In the genomic region with DNA sequence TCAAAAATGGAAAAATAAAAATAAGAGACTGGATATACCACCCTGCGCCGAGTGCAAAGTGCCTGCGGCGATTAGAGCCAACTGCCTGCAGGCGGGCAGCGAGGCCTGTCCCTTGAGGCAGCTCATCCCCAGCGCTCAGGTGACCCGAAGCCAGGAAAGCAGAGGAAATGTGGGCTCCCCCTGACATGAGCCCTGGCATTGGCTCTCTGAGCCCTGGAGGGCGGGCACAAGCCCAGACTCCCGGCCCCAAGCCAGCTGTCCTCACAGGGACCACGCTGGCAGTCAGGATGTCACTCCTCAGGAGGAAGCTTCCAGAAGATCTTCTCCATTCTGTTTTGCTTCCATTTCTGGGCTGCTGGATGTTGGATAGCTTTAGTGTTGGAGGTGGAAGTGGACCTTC, we compare ENCODE assay signal across 16 mouse cellular contexts. TPM values are rescaled to one million over a fixed set of nuclear protein-coding genes. Genes with fewer than 3 reads are reported as not detected.
DNase-seq lines count a peak whose midpoint lies in the region; ATAC-seq and TF ChIP-seq lines count a peak whose summit lies in the region.
"Had no signal": no experiment of that assay in that cellular context is flagged by ENCODE, and none has a peak within 500 bp of the region (broad histone marks: within the 10 kb centered on the region; RNA-seq: fewer than 3 reads in every experiment).

No protein-coding gene starts in this region.

- TF ChIP-seq CTCF in left cerebral cortex, adult 2 months (IDR thresholded peaks at IDR 0.05), result no peak

- H3K4me2 ChIP-seq in neural tube, embryonic 13.5 days, result no peak overlapping the region
- H3K4me2 ChIP-seq: liver, embryonic 11.5 days; lung, embryonic 14.5 days had no signal

- H3K27ac ChIP-seq in left cerebral cortex, adult 2 months, result peak overlapping the region; percentile 83
- peak overlapping the region; percentile 69 for H3K27ac ChIP-seq in neural tube, embryonic 13.5 days (replicated peaks)
- H3K27ac ChIP-seq: gastrocnemius, adult 2 months; heart, adult 2 months had no signal

- no peak overlapping the region for H3K9ac ChIP-seq in neural tube, embryonic 13.5 days
- H3K9ac ChIP-seq: lung, embryonic 14.5 days had no signal

- H3K4me1 ChIP-seq in neural tube, embryonic 13.5 days (replicated peaks), result peaks cover 64% of the 10 kb centered on the region

- WGBS in neural tube, embryonic 13.5 days, result 59% methylated on average over 11 of the region's 11 CpGs

- no peaks in the 10 kb centered on the region for H3K9me3 ChIP-seq in neural tube, embryonic 13.5 days

- no peak overlapping the region for H3K4me3 ChIP-seq in left cerebral cortex, adult 2 months
- no peak overlapping the region for H3K4me3 ChIP-seq in neural tube, embryonic 13.5 days
- H3K4me3 ChIP-seq: gastrocnemius, adult 2 months; heart, adult 2 months had no signal

- ATAC-seq in neural tube, embryonic 13.5 days (ENCODE audit: low read depth), result no peak
- ATAC-seq in activated CD4-positive, CD25-positive, alpha-beta regulatory T cell, adult 4 months, result no peak
- ATAC-seq: forebrain, embryonic 14.5 days had no signal

- DNase-seq in left cerebral cortex, adult 2 months (ENCODE audit: extremely low spot score in 1 of 2, low spot score in 2 of 2), result no peak
- no peak for DNase-seq in left cerebral cortex, adult 11 months (ENCODE audit: low spot score)
- peak; percentile 88 to 90 for DNase-seq in cerebellum, adult 18-20 months
- peak; percentile 87 to 90 for DNase-seq in cerebellum, postnatal 36 days
- DNase-seq in gastrocnemius, postnatal 10 days, result no peak
- DNase-seq: adrenal gland, adult 2 months; embryo, embryonic 11 days; gastrocnemius, adult 2 months; heart, adult 2 months; lung, embryonic 14.5 days; right cerebral cortex, postnatal 14 days; thymus, postnatal 4 days had no signal

- H3K27me3 ChIP-seq in neural tube, embryonic 13.5 days, result no peaks in the 10 kb centered on the region

- H3K36me3 ChIP-seq in neural tube, embryonic 13.5 days, result no peaks in the 10 kb centered on the region

- intact Hi-C loops in left cerebral cortex, adult 2 months (cut with DNase I), result no loop called here

RNA-seq across cellular contexts. Expression of a gene that starts 53.1 kb away (rescaled TPM):
- 100 to 1,000 TPM; 345 to 353 TPM for total RNA-seq in left cerebral cortex, adult 2 months (2021)
- polyA plus RNA-seq in neural tube, embryonic 13.5 days (2015; fragmentation: Nextera tagmentation; extraction: Ambion mirVana), result 69.4 and 71.2 TPM in 2 replicates
- polyA plus RNA-seq in activated CD4-positive, CD25-positive, alpha-beta regulatory T cell, adult 4 months (2017; shearing (Covaris generic)), result under 1 TPM in 1 of 2 experiments, not detected in 1; 0.11 TPM
- total RNA-seq in gastrocnemius, postnatal 10 days (2021), result under 1 TPM; 0.26 to 0.63 TPM
- polyA plus RNA-seq: heart, adult 2 months had no signal

Comparison
In these comparisons a context has a peak if more than half of its experiments do, and no peak if none do; other contexts are left out.
1. DNase-seq: peak in cerebellum, adult 18-20 months (2 of 2) and cerebellum, postnatal 36 days (2 of 2); none in left cerebral cortex, adult 2 months (0 of 2), left cerebral cortex, adult 11 months (single experiment) and gastrocnemius, postnatal 10 days (single experiment).
2. RNA of a gene that starts 53.1 kb away (total RNA-seq): 345 to 353 TPM in left cerebral cortex, adult 2 months; 0.26 to 0.63 TPM in gastrocnemius, postnatal 10 days; every median in the first group is over 100 times any median in the second.